Mouse (Mus musculus) bone marrow macrophage, adult 2 months (primary cell): ENCODE measurements around the gene Oat.

Experiments
- CTCF ChIP-seq: IDR thresholded peaks from 2 replicates; pipeline ENCODE4 v1.5.1; 2012; ENCODE audit warnings: low read depth, mild to moderate bottlenecking, low read length, moderate library complexity
- POLR2A ChIP-seq: IDR thresholded peaks from 2 replicates; pipeline ENCODE4 v1.6.1; 2012; ENCODE audit warnings: mild to moderate bottlenecking, low read depth, low read length, borderline replicate concordance

DNA sequence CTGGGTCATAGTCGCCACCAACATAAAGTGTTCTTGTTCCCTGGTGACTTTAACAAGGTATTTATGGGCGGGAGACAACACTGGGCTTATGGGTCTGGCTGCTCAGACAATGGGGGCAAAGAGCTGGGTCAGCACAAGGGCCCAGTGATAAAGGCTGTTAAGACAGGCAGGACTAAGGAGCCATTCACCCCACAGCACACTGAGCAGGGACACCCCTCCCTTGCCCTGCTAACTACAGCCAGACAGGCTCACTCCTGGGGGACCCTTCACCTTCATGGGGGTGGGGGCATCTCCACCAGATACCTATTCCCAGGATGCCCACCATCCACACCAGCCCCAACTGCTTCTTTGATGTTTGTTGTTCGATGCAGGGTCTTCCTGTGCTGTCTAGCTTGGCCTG lies 47.0 kb downstream of the Oat start:
- TF ChIP-seq POLR2A (no peak), CTCF (no peak)
